Mouse (Mus musculus): ENCODE data around the gene Atf7.

Gene Atf7

GRCm38 (mm10) chr15:102552599-102552998, 72.7 kb downstream of the Atf7 start:
- no peak for DNase-seq (ENCODE audit: extremely low read depth, insufficient read length, low spot score)

GRCm38 (mm10) chr15:102547478-102547877, 77.8 kb downstream of the Atf7 start:
- no peak for DNase-seq (ENCODE audit: extremely low read depth, insufficient read length, low spot score)

GRCm38 (mm10) chr15:102546677-102547427, 78.4 kb downstream of the Atf7 start:
- no peak for DNase-seq (ENCODE audit: extremely low read depth, insufficient read length, low spot score)

- no peak for DNase-seq (ENCODE audit: extremely low read depth, insufficient read length, low spot score)
Observed at GRCm38 (mm10) chr15:102546246-102546645, 79.0 kb downstream of the Atf7 start.

GRCm38 (mm10) chr15:102544801-102545200, 80.5 kb downstream of the Atf7 start:
- DNase-seq (ENCODE audit: extremely low read depth, insufficient read length, low spot score): no peak

- DNase-seq (ENCODE audit: extremely low read depth, insufficient read length, low spot score): no peak
Observed at GRCm38 (mm10) chr15:102533926-102534325, 91.3 kb downstream of the Atf7 start.

- no peak for DNase-seq (ENCODE audit: extremely low read depth, insufficient read length, low spot score)
Observed at GRCm38 (mm10) chr15:102532106-102532900, 93.0 kb downstream of the Atf7 start.

- DNase-seq (ENCODE audit: extremely low read depth, insufficient read length, low spot score): no peak
Observed at GRCm38 (mm10) chr15:102531586-102531985, 93.7 kb downstream of the Atf7 start.

- no peak for DNase-seq (ENCODE audit: extremely low read depth, insufficient read length, low spot score)
Observed at GRCm38 (mm10) chr15:102530566-102530965, 94.7 kb downstream of the Atf7 start.

- DNase-seq (ENCODE audit: extremely low read depth, insufficient read length, low spot score): no peak
Observed at GRCm38 (mm10) chr15:102528396-102528795, 96.9 kb downstream of the Atf7 start.

GRCm38 (mm10) chr15:102527936-102528335, 97.3 kb downstream of the Atf7 start:
- no peak for DNase-seq (ENCODE audit: extremely low read depth, insufficient read length, low spot score)

- DNase-seq (ENCODE audit: extremely low read depth, insufficient read length, low spot score): no peak
Observed at GRCm38 (mm10) chr15:102526111-102527002, 98.9 kb downstream of the Atf7 start.

- DNase-seq (ENCODE audit: extremely low read depth, insufficient read length, low spot score): no peak
Observed at GRCm38 (mm10) chr15:102524892-102525485, 100.3 kb downstream of the Atf7 start, which contains the start of gene Npff. Gene Npff, minus strand, starts transcription at chr15:102524942.

GRCm38 (mm10) chr15:102521480-102521879, 103.8 kb downstream of the Atf7 start:
- no peak for DNase-seq (ENCODE audit: extremely low read depth, insufficient read length, low spot score)

- DNase-seq (ENCODE audit: extremely low read depth, insufficient read length, low spot score): no peak
Observed at GRCm38 (mm10) chr15:102520416-102520815, 104.8 kb downstream of the Atf7 start.

GRCm38 (mm10) chr15:102519211-102520141, 105.8 kb downstream of the Atf7 start:
- no peak for DNase-seq (ENCODE audit: extremely low read depth, insufficient read length, low spot score)

GRCm38 (mm10) chr15:102518859-102519201, 106.4 kb downstream of the Atf7 start:
- no peak for DNase-seq (ENCODE audit: extremely low read depth, insufficient read length, low spot score)

- peak; percentile 100 for DNase-seq (ENCODE audit: extremely low read depth, insufficient read length, low spot score)
Observed at GRCm38 (mm10) chr15:102517976-102518858, 107.0 kb downstream of the Atf7 start, which contains the start of gene Tarbp2. Gene Tarbp2, plus strand, starts transcription at chr15:102518192.

- no peak for DNase-seq (ENCODE audit: extremely low read depth, insufficient read length, low spot score)
Observed at GRCm38 (mm10) chr15:102517631-102517975, 107.7 kb downstream of the Atf7 start.
